26 mouse cellular contexts compared by ENCODE assay signal in genomic region chr8:41644626-41645025, GRCm38 (mm10).
DNase-seq lines count a peak whose midpoint lies in the region; ATAC-seq and TF ChIP-seq lines count a peak whose summit lies in the region.
"Had no signal": no experiment of that assay in that cellular context is flagged by ENCODE, and none has a peak within 500 bp of the region (broad histone marks: within the 10 kb centered on the region; RNA-seq: fewer than 3 reads in every experiment).

No protein-coding gene starts in this region.

- H3K9me3 ChIP-seq in limb, embryonic 14.5 days (ENCODE audit: control insufficient read depth, low read length): no peaks in the 10 kb centered on the region
- H3K9me3 ChIP-seq in limb, embryonic 10.5 days (replicated peaks): no peaks in the 10 kb centered on the region
- H3K9me3 ChIP-seq in liver, embryonic 12.5 days (replicated peaks): no peaks in the 10 kb centered on the region
- H3K9me3 ChIP-seq: embryonic facial prominence, embryonic 12.5 days; forebrain, embryonic 12.5 days; forebrain, embryonic 15.5 days; hindbrain, embryonic 13.5 days had no signal

- no peak for TF ChIP-seq POLR2A in limb, embryonic 14.5 days (IDR thresholded peaks at IDR 0.05; ENCODE audit: borderline replicate concordance, extremely low read depth, insufficient read depth, insufficient read length)

- 25% methylated on average over 5 of the region's 5 CpGs for WGBS in limb, embryonic 14.5 days
- 52% methylated on average over 5 of the region's 5 CpGs for WGBS in limb, embryonic 10.5 days
- 67% methylated on average over 5 of the region's 5 CpGs for WGBS in liver, embryonic 12.5 days (ENCODE audit: insufficient replicate concordance)

- peak; percentile 41; the same call in 1 of the 2 replicates for ATAC-seq in limb, embryonic 14.5 days (ENCODE audit: low FRiP score, low read depth)
- no peak for ATAC-seq in liver, embryonic 12.5 days
- ATAC-seq: activated CD4-positive, CD25-positive, alpha-beta regulatory T cell, adult 4 months; forebrain, embryonic 15.5 days; hindbrain, postnatal 0 days; inflammation-experienced regulatory T-cells, adult 6 months; intestine, embryonic 16.5 days had no signal

- H3K4me2 ChIP-seq in limb, embryonic 14.5 days (replicated peaks; ENCODE audit: low read depth, low read length, severe bottlenecking): no peak overlapping the region
- H3K4me2 ChIP-seq in liver, embryonic 12.5 days: no peak overlapping the region
- H3K4me2 ChIP-seq: embryonic facial prominence, embryonic 12.5 days; forebrain, embryonic 12.5 days; forebrain, embryonic 15.5 days; heart, embryonic 11.5 days; hindbrain, embryonic 13.5 days had no signal

- DNase-seq in embryo, embryonic 10 days (ENCODE audit: low spot score): peak; percentile 7
- DNase-seq in embryo, embryonic 9.5 days (ENCODE audit: extremely low spot score): no peak
- peak; percentile 53 for DNase-seq in limb, embryonic 14.5 days (ENCODE audit: low spot score)
- no peak for DNase-seq in limb, embryonic 10.5 days (ENCODE audit: low spot score)
- peak; percentile 49 for DNase-seq in forelimb bud, embryonic 11.5 days (ENCODE audit: low read depth, low spot score)
- DNase-seq in thymus, adult 18-20 months: no peak
- DNase-seq: adrenal gland, adult 8-10 months; adrenal gland, postnatal 25 days; cerebellum, adult 11 months; cerebellum, adult 2 months; cerebellum, adult 9-11 months; cerebellum, postnatal 25 days; gastrocnemius, adult 2 months; gastrocnemius, postnatal 14 days; heart, adult 11 months had no signal

- no peak overlapping the region for H3K4me3 ChIP-seq in limb, embryonic 14.5 days (replicated peaks; ENCODE audit: low read length)
- no peak overlapping the region for H3K4me3 ChIP-seq in limb, embryonic 10.5 days
- no peak overlapping the region for H3K4me3 ChIP-seq in liver, embryonic 12.5 days
- H3K4me3 ChIP-seq: embryonic facial prominence, embryonic 12.5 days; erythroblast, embryonic 14.5 days; forebrain, embryonic 12.5 days; forebrain, embryonic 15.5 days; gastrocnemius, adult 2 months; hindbrain, embryonic 13.5 days had no signal

- no peaks in the 10 kb centered on the region for H3K36me3 ChIP-seq in limb, embryonic 14.5 days (ENCODE audit: control insufficient read depth, insufficient read depth, low read length)
- no peaks in the 10 kb centered on the region for H3K36me3 ChIP-seq in limb, embryonic 10.5 days
- H3K36me3 ChIP-seq in liver, embryonic 12.5 days: no peaks in the 10 kb centered on the region
- H3K36me3 ChIP-seq: embryonic facial prominence, embryonic 12.5 days; forebrain, embryonic 12.5 days; forebrain, embryonic 15.5 days; hindbrain, embryonic 13.5 days had no signal

- H3K27me3 ChIP-seq in limb, embryonic 14.5 days (ENCODE audit: control insufficient read depth, insufficient read depth, low read length): no peaks in the 10 kb centered on the region
- no peaks in the 10 kb centered on the region for H3K27me3 ChIP-seq in limb, embryonic 10.5 days (ENCODE audit: low read depth, poor library complexity, severe bottlenecking)
- no peaks in the 10 kb centered on the region for H3K27me3 ChIP-seq in liver, embryonic 12.5 days (replicated peaks)
- H3K27me3 ChIP-seq: embryonic facial prominence, embryonic 12.5 days; forebrain, embryonic 12.5 days; forebrain, embryonic 15.5 days; hindbrain, embryonic 13.5 days had no signal

- H3K4me1 ChIP-seq in limb, embryonic 14.5 days (ENCODE audit: control insufficient read depth, insufficient read depth, low read length): no peaks in the 10 kb centered on the region
- H3K4me1 ChIP-seq in limb, embryonic 10.5 days: peaks cover 5% of the 10 kb centered on the region; the same call in 1 of the 2 replicates
- no peaks in the 10 kb centered on the region for H3K4me1 ChIP-seq in liver, embryonic 12.5 days
- H3K4me1 ChIP-seq: embryonic facial prominence, embryonic 12.5 days; forebrain, embryonic 12.5 days; forebrain, embryonic 15.5 days; hindbrain, embryonic 13.5 days had no signal

- H3K27ac ChIP-seq in limb, embryonic 14.5 days (replicated peaks; ENCODE audit: low read depth, low read length): no peak overlapping the region
- no peak overlapping the region for H3K27ac ChIP-seq in limb, embryonic 10.5 days
- no peak overlapping the region for H3K27ac ChIP-seq in liver, embryonic 12.5 days
- H3K27ac ChIP-seq: embryonic facial prominence, embryonic 12.5 days; forebrain, embryonic 12.5 days; forebrain, embryonic 15.5 days; gastrocnemius, adult 2 months; hindbrain, embryonic 13.5 days; hindbrain, postnatal 0 days had no signal

- H3K9ac ChIP-seq in limb, embryonic 14.5 days (ENCODE audit: low read depth, low read length, severe bottlenecking): no peak overlapping the region
- H3K9ac ChIP-seq in liver, embryonic 12.5 days: no peak overlapping the region
- H3K9ac ChIP-seq: embryonic facial prominence, embryonic 12.5 days; forebrain, embryonic 12.5 days; forebrain, embryonic 15.5 days; hindbrain, embryonic 13.5 days had no signal

Comparison
In these comparisons a context has a peak if more than half of its experiments do, and no peak if none do; other contexts are left out.
1. DNase-seq: peak in embryo, embryonic 10 days (single experiment), limb, embryonic 14.5 days (single experiment) and forelimb bud, embryonic 11.5 days (single experiment); none in embryo, embryonic 9.5 days (single experiment), limb, embryonic 10.5 days (single experiment) and thymus, adult 18-20 months (0 of 2).